Mouse (Mus musculus) cerebellum, adult (tissue): ENCODE results near the gene Sbk2.

Experiments
- ATAC-seq: cut with Nextera tagmentation; 2 replicates; pipeline ENCODE4 v1.9.2; 2017; ENCODE audit warnings: mild to moderate bottlenecking, moderate library complexity, mixed read lengths; ENCODE audit not compliant: insufficient number of reproducible peaks, low FRiP score, low TSS enrichment

Gene Sbk2

GRCm38 (mm10) chr7:4923586-4924364 lies 40.4 kb downstream of the Sbk2 start:
- ATAC-seq, result peak; percentile 43

GRCm38 (mm10) chr7:4922931-4923565 lies 41.2 kb downstream of the Sbk2 start:
- peak; percentile 26; the same call in 1 of the 2 replicates for ATAC-seq

- peak; percentile 57 for ATAC-seq
These were observed 41.7 kb downstream of the Sbk2 start for GRCm38 (mm10) chr7:4922508-4922907.

- no peak for ATAC-seq
These were observed 42.3 kb downstream of the Sbk2 start, which contains the start of gene Nat14 for GRCm38 (mm10) chr7:4921824-4922482. Gene Nat14 (plus strand): TSS chr7:4922028.

GRCm38 (mm10) chr7:4920976-4921823 lies 43.0 kb downstream of the Sbk2 start:
- ATAC-seq, result no peak

- ATAC-seq, result no peak
These were observed 43.7 kb downstream of the Sbk2 start for GRCm38 (mm10) chr7:4920496-4920895.

- ATAC-seq, result no peak
These were observed 44.2 kb downstream of the Sbk2 start for GRCm38 (mm10) chr7:4919971-4920370.

- no peak for ATAC-seq
These were observed 45.1 kb downstream of the Sbk2 start for GRCm38 (mm10) chr7:4919096-4919495.

- no peak for ATAC-seq
These were observed 45.5 kb downstream of the Sbk2 start for GRCm38 (mm10) chr7:4918681-4919080.

GRCm38 (mm10) chr7:4917494-4917893 lies 46.7 kb downstream of the Sbk2 start:
- no peak for ATAC-seq

GRCm38 (mm10) chr7:4915669-4916416 lies 48.4 kb downstream of the Sbk2 start:
- ATAC-seq, result no peak; the same call in 1 of the 2 replicates

GRCm38 (mm10) chr7:4915007-4915665 lies 49.1 kb downstream of the Sbk2 start, which contains the start of gene Zfp628:
Gene Zfp628 (plus strand): TSS chr7:4915217.
- ATAC-seq, result peak; percentile 76

- no peak for ATAC-seq
These were observed 52.0 kb downstream of the Sbk2 start for GRCm38 (mm10) chr7:4912248-4912647.

- no peak for ATAC-seq
These were observed 52.6 kb downstream of the Sbk2 start for GRCm38 (mm10) chr7:4911561-4911960.

- no peak for ATAC-seq
These were observed 57.7 kb downstream of the Sbk2 start, which contains the start of gene Gm36210 for GRCm38 (mm10) chr7:4906466-4906950. Gene Gm36210 (minus strand): TSS chr7:4906516.

GRCm38 (mm10) chr7:4902404-4902803 lies 61.8 kb downstream of the Sbk2 start:
- no peak for ATAC-seq

- no peak for ATAC-seq
These were observed 63.0 kb downstream of the Sbk2 start for GRCm38 (mm10) chr7:4901171-4901570.

- no peak for ATAC-seq
These were observed 63.7 kb downstream of the Sbk2 start for GRCm38 (mm10) chr7:4900523-4900851.
